Mouse (Mus musculus): Measurements from ENCODE around the gene H2-T24. TPM values are rescaled to one million over a fixed set of nuclear protein-coding genes. Genes with fewer than 3 reads are reported as not detected.

Gene H2-T24
- total RNA-seq, 1 experiment from 2014 or later = 4.6 TPM

DNA sequence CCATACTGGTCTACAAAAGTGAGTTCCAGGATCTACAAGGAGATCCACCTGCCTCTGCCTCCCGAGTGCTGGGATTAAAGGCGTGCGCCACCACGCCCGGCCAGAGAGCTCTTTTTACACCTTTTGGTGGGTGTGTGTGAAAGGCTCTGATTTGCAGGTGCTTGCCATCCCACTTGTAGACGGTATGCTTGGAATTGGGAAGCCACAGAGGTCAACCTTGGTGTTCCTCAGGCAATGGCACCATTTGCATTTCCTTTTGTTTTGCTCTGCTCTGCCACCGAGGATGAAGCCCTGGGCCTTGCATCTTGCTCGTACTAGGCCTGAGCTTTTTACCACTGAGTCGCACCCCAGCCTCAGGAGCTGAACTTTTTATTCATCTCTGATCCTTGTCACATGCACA lies 38.6 kb downstream of the H2-T24 start:
- DNase-seq = no peak

DNA sequence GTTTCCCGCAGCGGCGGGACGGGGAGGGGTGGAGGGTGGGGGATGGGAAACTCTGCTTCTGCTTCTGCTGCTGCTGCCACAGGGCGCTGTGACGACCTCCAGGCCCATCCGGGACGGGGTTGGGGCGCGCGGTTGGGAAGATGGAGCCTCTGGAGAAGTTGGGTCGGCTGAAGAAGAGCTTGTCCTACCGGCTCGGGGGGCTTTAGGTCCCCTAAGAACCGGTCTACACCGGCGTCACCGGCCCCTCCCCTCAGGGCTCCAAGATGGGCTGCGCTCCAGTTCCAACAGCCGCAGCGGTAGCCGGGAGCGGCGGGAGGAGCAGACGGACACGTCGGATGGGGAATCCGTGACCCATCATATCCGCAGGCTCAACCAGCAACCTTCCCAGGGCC lies 40.0 kb downstream of the H2-T24 start:
- peak; percentile 78 for DNase-seq

DNA sequence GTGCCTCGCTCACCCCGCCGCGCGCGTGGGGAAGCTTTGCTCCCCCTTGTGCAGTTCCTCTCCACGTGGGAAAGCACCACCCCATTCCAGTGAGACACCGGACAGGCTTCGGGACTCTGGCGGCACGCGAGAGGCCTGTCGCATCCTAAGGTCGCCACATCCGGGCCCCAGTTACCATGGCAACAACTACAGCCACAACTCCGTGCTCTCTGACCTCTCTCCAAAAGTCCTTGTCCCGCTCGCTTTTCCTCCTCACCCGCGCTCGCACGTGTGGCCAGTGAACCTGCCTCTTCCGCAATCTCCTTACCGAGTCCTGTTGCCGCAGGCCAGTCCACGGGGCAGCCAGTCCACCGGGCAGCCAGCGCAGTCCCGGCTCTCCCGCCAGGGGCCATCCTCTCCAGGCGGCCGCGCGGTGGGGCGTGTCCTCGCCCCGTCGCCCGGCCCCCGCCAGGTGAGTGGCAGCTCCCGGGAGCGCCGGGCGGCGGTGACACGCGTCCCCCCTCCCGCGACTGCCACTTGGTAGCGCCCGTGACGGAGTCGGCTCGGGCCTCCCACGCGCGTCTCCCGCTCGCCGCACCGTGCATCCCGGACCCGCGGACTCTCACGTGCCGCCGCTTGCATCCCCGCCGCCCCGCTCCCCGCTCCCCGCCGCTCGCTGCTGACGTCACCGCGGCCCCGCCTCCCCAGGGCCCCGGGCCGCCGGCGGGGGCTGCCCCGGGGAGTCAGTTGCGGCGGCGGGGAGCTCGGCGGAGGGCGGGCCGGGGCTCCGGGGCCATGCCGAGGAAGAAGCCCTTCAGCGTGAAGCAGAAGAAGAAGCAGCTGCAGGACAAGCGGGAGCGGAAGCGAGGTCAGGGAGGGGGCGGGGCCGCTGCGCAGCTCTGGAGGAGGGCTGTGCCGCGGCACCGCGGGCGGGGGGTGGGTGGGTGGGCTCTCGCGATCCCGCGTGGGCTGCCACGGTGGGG lies 40.7 kb downstream of the H2-T24 start, which contains the start of the genes Gnl1 and Prr3:
TSS of gene Gnl1 (plus strand) at position 451 of the 962 bp plus-strand sequence.
TSS of gene Prr3 (minus strand) at position 836 of the 962 bp plus-strand sequence.
- peak; percentile 95 for DNase-seq

GRCm38 (mm10) chr17:35978811-35979400 lies 41.5 kb downstream of the H2-T24 start:
- peak; percentile 59 for DNase-seq

GRCm38 (mm10) chr17:35972131-35972530 lies 48.2 kb downstream of the H2-T24 start:
- DNase-seq = no peak

DNA sequence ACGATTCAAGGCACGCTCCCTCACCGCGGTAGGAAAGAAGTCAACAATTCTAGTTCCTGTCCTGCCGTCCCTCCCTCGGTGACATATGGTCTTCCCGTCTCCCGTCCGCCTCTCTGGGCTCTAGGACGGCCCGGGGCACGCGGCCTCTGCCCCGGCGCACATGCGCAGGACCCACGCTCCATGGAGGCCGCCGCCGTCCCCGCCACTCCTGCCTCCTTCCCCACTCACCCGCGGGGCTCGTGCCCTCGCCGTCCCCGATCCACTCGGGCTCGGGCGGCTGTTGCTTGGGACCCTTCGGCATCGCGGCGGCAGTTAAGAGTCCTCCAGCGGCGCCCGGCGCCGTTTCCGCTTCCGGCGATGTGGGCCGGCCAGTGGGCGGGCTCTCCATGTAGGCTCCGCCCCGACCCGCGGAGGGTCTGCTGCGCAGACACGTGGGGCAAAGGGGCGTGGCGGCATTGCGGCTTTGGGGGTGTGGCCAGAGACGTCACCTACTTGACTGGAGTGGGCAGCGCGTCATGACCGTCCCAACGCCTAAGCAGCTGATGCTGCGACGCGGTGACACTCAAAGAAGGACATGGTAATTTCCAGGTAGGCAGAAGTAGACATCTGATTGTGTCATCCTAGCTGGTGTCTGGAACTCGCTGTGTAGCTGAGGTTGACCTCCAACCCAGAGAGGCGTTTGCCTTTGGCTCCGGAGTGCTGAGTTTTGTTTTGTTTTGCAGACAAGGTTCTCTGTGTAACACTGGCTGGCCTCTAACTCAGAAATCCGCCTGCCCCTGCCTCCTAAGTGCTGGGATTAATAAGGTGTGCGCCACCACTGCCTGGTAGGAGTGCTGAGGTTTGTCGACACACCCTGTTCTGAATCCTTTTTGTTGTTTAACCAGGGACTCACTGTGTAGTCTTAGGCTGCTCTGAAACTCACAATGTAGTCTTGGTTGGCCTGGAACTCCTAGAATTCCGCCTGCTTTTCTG lies 50.7 kb downstream of the H2-T24 start, which contains the start of gene Abcf1:
TSS of gene Abcf1 (minus strand) at position 344 of the 972 bp plus-strand sequence.
- DNase-seq = peak; percentile 100

- no peak for DNase-seq
Observed at GRCm38 (mm10) chr17:35967621-35968020, 52.7 kb downstream of the H2-T24 start.

GRCm38 (mm10) chr17:35963279-35963678 lies 57.1 kb downstream of the H2-T24 start:
- DNase-seq = no peak

DNA sequence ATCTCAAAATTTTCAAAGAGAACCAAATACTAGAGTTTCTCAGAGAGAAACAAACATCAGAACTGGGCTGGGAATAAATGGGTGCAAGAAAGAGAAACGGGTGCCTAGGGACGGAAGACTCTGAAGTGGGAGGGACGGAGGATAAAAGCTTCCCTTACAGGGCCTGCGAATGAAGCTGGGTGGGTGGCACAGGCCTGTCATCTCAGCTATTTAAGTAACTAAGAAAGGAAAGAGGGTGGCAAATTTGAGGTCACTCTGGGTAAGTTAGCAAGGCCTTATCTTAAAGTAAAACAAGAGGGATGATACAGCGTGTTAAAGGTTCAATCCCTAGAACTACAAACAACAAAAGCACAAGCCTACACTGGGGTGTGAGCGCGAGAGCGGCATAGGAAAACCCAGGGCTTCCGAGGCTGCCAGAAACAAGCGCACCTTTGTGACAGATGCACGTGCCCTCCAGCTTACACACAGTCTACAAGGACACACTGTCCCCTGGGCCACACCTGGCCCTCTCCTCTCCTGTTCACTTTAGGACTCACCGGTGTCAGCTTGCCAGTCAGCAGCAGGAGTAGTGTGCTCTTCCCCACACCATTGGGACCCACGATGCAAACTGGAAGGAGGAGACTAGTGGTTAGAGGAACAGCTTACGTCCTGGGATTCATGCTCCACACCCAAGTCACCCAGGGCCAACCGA lies 61.7 kb downstream of the H2-T24 start:
- no peak for DNase-seq

Small RNAs within 50 kb of the gene (microRNA-seq; reads per million reads assigned to microRNA genes)
- gene Mir877 = 69.5 to 82.6 reads per million in 2 experiments

Other genes with a start within 250 kb of the H2-T24 start
- 12.7 and 26.3 TPM in 2 replicates for gene Ier3, start 198.9 kb downstream of the H2-T24 start, total RNA-seq (2021)
- gene Flot1, start 197.3 kb downstream of the H2-T24 start, total RNA-seq (2021) = 52.4 and 59.5 TPM in 2 replicates
- 285 and 320 TPM in 2 replicates for gene Tubb5, start 182.3 kb downstream of the H2-T24 start, total RNA-seq (2021)
- 20.6 and 21.9 TPM in 2 replicates for gene Mdc1, start 179.0 kb downstream of the H2-T24 start, total RNA-seq (2021)
- gene Nrm, start 159.2 kb downstream of the H2-T24 start, total RNA-seq (2021) = 10.6 and 15.9 TPM in 2 replicates
- gene Ppp1r18, start 155.0 kb downstream of the H2-T24 start, total RNA-seq (2021) = 29.5 and 44.4 TPM in 2 replicates
- gene Dhx16, start 140.7 kb downstream of the H2-T24 start, total RNA-seq (2021) = 40.2 and 41.1 TPM in 2 replicates
- gene 2310061I04Rik, start 123.1 kb downstream of the H2-T24 start, total RNA-seq (2021) = 73.6 and 79.5 TPM in 2 replicates
- 29.0 and 31.5 TPM in 2 replicates for gene Atat1, start 110.5 kb downstream of the H2-T24 start, total RNA-seq (2021)
- gene Mrps18b, start 104.2 kb downstream of the H2-T24 start, total RNA-seq (2021) = 108 and 114 TPM in 2 replicates
- 91.4 and 97.7 TPM in 2 replicates for gene Ppp1r10, start 104.1 kb downstream of the H2-T24 start, total RNA-seq (2021)
- gene Abcf1, start 50.8 kb downstream of the H2-T24 start, total RNA-seq (2021) = 92.5 and 100 TPM in 2 replicates
- 42.7 and 48.7 TPM in 2 replicates for gene Gnl1, start 40.7 kb downstream of the H2-T24 start, total RNA-seq (2021)
- 24.3 and 24.7 TPM in 2 replicates for gene Prr3, start 40.3 kb downstream of the H2-T24 start, total RNA-seq (2021)
- gene H2-T23, start 12.3 kb upstream of the H2-T24 start, total RNA-seq (2021) = 44.2 and 52.7 TPM in 2 replicates
- 23.3 and 27.6 TPM in 2 replicates for gene H2-T22, start 22.2 kb upstream of the H2-T24 start, total RNA-seq (2021)
- gene Gm6034, start 22.4 kb upstream of the H2-T24 start, total RNA-seq (2021) = not detected in 2 replicates
- gene Gm11127, start 37.8 kb upstream of the H2-T24 start, total RNA-seq (2021) = 2.2 and 3.0 TPM in 2 replicates
- 0.26 and 0.34 TPM in 2 replicates for gene Gm19684, start 101.1 kb upstream of the H2-T24 start, total RNA-seq (2021)
- gene Gm7030, start 108.9 kb upstream of the H2-T24 start, total RNA-seq (2021) = not detected in 2 replicates
- gene Gm8909, start 148.0 kb upstream of the H2-T24 start, total RNA-seq (2021) = not detected in 2 replicates
- 0.44 TPM in 1 of 2 replicates, not detected in the other for gene H2-T3, start 169.7 kb upstream of the H2-T24 start, total RNA-seq (2021)
- gene Rpp21, start 237.5 kb upstream of the H2-T24 start, total RNA-seq (2021) = 44.2 and 47.9 TPM in 2 replicates

Measured in adrenal gland, postnatal 14 days (tissue).